Mouse (Mus musculus) CD4-positive, CD25-positive, alpha-beta regulatory T cell, adult 4 months (primary cell): ENCODE data around the gene Nf2. TPM values are rescaled to one million over a fixed set of nuclear protein-coding genes. Genes with fewer than 3 reads are reported as not detected.

Source experiments
- ATAC-seq: one replicate; pipeline ENCODE4 v1.8.0; 2017
- polyA plus RNA-seq, 2 experiments: library from polyadenylated mRNA; unstranded; fragments of 100-300 nt; shearing (Covaris generic); gene quantifications; one replicate each; pipeline ENCODE4 v1.2.1; 2017

Gene Nf2
- polyA plus RNA-seq, 2 experiments from 2014 or later: 19.2 to 24.2 TPM

DNA sequence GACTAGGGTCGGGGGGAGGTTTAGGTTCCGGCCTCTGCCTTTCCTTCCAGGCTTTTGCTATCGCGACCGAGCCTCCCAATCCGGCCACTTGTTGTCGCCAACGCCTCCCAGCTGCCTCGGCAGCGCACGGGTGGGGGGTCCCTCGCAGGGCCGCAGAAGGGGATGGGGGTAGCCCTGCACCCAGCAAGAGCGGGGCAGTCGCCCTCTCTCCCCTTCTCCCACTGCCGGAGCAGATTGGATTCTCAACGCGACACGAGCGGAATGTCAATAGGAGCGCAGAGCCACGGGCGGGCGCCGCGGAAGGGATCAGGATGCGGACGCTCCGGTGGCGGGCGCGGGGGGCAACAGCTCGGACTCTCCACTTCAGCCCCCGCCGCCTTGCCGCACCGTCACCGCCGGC, 103.4 kb downstream of the Nf2 start:
- no peak for ATAC-seq

DNA sequence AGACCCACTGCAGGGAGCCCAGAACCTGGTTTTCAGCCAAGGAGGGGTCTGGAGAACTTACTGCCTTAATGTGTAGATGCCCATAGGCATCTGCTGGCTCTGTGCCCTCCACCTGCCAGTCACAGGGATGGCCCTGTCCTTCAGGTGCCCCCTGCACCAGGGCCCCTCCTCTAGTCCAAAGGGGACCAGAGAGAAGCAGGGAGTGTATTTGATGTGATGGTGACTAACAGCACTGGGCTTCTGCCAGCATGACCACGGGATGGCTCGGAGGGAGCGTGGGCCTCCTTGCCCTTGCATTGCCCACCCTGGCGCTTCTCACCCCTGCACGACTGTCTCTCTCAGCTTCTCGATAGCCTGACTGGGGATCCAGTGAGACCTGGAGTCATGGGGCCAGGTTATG, 104.6 kb downstream of the Nf2 start:
- no peak for ATAC-seq

DNA sequence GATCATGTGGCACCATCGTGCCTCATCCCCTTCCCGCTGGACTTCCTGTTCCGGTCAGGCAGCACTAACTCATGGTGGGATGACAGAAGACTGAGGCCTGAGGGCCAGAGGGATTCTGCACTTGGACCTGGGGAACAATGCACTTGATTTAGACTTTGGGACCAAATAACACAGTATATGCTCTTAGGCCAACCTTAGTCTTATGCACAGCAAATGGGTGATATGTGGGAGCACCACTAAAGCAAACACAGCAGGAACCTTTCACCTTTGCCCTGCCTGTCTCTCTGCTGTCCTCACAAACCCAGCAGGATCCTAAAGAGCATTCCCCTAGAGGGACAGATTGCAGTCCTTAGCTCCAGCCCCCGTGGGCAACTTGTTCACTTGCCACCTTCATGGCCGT, 108.6 kb downstream of the Nf2 start:
- no peak for ATAC-seq

DNA sequence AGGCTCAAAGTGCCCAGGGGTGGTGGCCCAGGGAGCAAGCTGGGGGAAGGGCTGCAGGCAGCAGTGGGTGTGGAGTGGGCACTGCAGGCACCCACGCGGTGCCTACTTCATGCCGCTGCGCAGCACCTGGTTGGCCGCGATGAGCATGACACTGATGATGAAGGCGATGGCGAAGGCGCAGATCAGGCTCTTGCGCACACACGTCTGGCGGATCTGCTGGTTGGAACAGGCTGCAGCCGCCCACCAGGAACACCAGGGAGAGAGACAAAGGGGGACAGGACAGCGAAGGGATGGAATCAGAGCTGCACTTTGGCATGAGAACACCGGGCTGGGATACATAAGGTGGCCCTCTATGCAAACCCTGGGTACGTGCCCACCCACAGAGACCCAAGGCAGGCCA, 110.6 kb downstream of the Nf2 start:
- ATAC-seq: no peak

DNA sequence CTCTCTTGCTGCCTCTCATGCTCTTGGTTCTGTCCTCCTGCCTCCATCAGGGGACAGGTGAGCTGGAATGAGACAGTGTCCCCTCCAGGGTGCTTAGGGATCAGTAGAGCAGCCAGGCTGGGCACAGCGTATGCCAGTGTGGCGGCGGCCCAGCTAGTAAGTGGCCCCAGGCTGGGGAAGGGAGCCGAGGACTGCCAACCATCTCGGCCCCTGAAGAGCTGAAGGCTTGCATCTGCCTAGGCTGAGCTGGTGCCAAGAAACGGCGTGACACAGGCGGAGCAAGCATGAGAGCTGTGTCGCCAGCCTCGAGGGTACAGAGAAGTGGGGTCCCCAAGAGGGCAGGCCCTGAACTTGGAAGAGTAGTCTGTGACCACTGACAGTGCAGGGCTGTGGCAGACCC, 111.7 kb downstream of the Nf2 start:
- no peak for ATAC-seq

DNA sequence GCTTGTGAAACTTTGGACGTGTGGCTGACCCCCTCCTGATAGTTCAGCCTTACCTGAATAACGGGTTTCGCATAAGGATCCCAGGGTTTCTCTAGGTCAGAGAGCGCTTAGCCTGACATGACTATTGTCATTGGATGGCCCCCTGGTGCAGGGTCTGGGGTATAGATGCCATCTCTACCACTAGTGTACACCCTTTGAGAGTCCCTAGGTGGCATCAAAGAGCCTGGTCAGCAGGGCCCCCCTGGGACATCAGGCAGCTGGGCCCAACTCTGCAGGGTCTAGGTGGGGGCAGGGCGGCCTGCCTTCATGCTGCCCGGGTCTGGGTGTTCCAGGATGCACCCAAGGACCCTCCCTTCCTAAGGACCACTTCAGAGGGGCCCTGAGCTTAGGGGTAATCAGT, 113.0 kb downstream of the Nf2 start:
- ATAC-seq: no peak

DNA sequence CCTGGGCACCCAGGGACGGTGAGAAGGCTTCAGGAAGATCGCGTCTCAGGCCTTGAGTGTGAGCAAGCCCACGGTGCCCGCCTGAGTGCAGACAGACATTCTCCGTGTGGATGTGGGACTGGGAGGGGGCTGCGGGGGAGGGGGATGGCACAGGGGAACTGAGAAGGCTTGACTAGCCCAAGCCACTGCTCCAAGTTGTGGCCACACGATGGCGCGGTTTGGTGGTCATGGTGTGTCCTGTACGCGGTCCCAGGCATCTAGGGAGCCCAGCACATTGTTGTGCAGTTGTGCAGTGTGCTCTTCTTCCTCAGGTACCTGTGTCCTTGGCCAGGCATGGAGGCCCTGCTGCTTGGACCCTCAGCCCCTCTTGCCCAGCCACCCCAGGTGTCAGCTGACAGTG, 115.2 kb downstream of the Nf2 start:
- no peak for ATAC-seq

DNA sequence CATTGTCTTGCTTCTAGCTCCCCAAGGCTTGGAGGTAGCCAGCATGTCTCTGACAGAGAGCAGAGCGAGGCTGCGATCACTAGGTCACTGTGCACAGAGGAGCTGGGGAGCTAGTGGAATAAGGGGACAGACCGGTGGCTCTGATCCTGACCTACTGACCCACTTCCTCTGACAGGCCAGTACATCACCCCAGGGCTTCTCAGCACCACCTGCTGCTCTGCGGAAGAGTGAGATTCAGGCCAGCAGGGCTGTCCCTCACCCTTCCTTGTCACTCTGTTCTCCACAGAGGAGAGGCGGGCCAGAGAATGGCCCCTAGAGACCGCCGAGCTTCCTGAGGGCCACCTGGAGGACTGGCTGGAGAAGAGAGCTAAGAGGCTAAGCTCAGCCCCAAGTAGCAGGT, 117.6 kb downstream of the Nf2 start:
- no peak for ATAC-seq

DNA sequence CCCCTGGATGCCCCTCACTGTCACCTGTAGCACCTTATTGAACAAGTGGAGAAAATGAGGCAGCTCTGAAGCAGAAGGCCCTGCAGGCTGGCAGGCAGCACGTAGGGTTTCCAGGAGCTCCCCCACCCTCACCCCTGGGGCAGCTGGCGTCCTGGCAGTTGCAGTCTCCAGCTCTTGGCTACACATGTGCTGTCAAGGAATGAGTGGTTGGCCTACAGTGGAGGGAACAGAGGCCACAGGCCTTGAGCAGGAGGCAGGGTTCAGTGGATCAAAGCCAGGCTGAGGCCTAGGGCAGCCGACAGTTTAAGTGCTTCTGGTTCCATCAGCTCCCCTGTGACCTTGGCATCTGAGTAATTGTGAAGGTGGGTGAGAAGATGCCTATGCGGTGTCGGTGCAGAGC, 118.4 kb downstream of the Nf2 start:
- no peak for ATAC-seq

DNA sequence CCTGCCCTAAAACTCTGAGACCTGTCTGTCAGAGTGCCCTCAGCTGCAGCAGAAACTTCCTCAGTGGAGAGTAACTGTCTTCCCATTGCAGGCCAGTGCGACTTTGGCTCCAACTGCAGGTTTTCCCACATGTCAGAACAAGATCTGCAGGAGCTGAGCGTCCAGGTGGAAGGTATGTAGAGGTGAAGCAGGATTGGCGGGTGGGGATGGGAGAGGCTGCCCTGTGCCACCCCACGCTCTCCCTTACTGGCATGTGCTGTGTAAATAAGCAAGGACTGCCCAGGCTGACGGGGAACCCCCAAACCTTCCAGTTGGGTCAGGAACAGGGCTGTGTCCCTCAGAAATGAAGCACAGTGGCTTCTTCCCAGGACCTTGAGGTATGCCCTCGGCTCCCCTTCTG, 119.2 kb downstream of the Nf2 start:
- no peak for ATAC-seq

DNA sequence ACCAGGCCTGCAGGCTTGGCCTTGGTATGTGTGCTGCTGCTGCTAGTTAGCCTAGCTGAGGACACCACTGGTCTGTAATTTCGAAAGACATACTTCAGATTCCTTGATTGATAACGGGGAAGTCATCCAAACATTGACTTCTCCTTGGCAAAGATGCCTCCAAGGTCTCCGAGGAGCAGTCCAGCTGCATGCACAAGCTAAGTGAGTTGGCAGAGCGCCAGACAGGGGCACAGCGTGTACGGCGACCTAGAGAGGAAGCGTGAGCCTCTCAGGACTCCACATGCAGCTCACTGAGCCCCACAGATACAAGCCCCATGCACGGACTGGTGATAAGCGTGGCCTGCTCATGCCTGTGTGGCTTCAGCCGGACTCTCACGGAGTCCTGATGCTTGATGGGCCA, 119.7 kb downstream of the Nf2 start:
- no peak for ATAC-seq

DNA sequence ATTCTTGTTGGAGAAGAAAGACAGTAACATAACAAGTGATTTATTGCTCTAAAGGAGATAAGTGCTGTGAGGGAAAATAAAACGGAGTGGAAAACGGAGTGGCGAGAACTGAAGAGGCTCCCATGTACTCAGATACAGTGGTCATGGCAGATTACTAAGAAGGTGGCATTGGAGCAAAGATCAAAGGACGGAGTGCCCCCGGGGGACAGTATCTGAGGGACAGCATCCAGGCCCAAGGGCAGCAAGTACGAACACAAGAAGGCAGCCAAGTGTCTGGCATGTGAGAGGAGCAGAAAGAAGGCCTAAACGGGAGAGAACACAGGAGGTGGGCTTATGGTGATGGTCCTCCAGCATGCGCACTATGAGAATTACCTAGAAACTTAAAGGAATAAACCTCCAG, 127.6 kb downstream of the Nf2 start:
- ATAC-seq: no peak

DNA sequence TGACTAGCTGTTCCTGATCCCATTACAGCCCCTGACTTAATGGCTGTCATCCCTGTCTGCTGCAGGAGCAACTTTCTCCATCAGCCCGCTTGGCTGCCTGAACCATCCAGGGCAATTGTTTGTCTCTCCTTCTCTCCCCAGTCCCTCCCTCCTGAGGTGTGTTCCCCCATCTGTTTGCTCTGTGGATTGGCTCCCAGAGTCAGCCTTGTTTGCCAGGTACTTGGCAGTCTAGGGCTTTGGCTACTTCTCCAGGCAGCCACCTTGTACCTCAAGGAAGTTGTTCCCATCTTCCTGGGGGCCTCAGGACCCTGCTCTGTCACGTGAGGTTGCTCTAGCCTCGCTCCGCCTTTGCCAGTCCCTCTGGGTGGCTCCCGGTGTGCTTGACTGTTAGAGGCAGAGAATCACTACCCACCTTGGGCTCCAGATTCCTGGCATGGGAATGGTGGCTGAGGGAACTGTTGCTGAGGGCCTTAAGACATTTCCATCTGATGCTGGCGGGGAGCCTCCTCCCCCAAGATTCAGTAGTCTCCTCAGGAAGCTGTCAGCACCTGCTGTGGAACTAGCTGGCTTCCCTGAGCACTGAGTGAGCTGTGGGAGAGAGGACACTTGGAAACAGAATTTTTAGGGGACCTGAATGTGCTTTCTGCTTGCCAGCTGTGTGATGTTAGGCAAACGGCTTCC, 128.3 kb downstream of the Nf2 start:
- ATAC-seq: no peak

DNA sequence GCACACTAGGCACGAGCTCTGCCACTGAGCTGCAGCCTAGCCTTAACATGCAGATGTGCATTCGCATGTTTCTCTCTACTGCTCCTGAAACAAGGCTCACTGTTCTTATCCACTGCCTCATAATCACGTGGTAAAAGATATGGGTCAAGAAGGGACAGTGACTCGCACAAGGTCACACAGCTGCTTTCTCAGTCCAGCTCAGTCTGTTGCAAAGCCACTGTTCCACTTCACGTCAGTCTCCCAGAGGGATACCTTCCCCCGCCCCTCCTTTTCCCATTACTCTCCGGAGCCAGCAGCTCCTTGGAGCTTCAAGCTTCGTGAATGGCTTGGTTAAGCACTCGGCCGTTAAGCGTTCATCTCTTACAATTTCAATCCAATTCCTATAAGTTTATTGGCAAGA, 128.9 kb downstream of the Nf2 start:
- no peak for ATAC-seq

DNA sequence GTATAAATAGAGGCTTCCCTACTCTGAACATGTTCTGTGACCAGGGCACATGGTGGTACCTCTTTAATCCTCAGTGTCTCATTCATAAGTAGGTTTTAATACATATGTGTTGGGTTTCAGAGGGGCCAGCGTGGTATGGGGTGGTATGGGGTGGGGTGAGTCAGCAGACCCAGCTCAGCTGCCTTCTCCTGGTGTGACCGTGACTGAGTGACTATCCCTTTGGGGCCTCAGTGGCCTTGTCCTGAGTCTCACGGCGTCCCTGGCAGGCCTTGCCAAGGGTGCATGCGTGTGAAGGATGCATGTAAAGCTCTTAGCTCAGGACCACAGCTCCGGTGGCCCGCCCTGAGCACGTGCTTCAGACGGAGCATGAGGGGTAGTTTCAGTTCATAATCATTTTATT, 129.4 kb downstream of the Nf2 start:
- no peak for ATAC-seq

DNA sequence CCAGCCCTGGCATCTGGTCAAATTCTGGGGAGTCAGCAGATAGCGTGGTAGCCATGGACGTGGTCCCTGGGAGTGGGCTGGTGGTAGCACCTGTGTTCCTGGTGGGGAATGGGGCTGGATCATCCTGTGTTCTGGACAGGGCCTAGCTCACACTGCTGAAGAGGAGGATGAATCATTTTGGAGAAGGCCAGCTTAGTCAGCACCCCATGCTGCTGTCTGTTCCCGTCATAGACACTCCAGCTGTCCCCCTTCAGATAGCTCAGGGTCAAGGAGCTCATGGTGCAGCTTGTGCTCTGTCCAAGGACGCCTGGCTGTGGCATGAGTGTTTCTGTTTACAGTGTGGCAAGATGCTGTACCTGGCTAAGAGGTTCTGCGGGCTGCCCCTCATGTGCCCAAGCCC, 130.8 kb downstream of the Nf2 start:
- ATAC-seq: no peak

DNA sequence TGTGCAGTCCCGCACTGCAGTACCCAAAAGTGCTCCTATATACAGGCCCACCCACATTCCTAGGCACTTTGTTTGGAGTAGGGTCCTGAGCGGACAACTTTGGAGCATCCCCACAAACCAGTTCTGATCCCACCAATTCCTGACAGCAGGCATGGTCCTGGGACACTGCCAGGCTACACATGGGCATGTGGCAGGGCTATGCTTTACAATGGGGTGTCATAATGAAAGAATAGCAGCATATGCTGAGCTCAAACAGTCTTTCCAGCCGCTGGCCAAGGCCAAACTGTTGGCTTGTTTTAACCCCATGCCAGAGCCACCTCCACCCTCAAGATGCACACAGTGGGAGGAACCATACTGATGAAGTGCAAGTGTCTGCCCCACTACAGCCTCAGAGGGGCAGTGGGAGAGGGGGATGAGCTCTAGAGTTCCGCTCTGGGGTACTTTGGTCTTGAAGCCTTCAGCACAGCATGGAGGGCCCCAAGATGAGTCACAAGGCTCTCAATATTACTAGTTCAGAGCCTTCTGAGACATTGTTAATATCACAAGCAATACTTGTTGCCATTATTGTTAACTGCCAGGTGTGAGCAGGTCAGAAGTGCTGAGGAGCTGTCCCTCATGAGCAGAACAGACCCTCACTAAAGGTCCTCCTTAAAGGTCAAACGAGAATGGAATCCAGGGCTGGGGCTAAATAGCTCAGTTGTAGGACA, 132.7 kb downstream of the Nf2 start:
- ATAC-seq: no peak

Other genes with a start within 250 kb of the Nf2 start
- not detected for gene Gm11032, start 229.5 kb downstream of the Nf2 start, polyA plus RNA-seq
- 10 to 100 TPM; 30.6 to 51.0 TPM for gene Ascc2, start 211.8 kb downstream of the Nf2 start, polyA plus RNA-seq
- gene Uqcr10, start 145.2 kb downstream of the Nf2 start, polyA plus RNA-seq: 100 to 1,000 TPM; 400 to 440 TPM
- 100 to 1,000 TPM; 133 to 152 TPM for gene Zmat5, start 144.9 kb downstream of the Nf2 start, polyA plus RNA-seq
- gene Cabp7, start 102.8 kb downstream of the Nf2 start, polyA plus RNA-seq: under 1 TPM in 1 of 2 experiments, not detected in 1; 0.24 TPM
- gene Nipsnap1, start 24.4 kb upstream of the Nf2 start, polyA plus RNA-seq: 10 to 100 TPM; 50.0 to 62.7 TPM
- 10 to 100 TPM; 38.7 to 48.5 TPM for gene Thoc5, start 45.8 kb upstream of the Nf2 start, polyA plus RNA-seq
- gene Nefh, start 98.5 kb upstream of the Nf2 start, polyA plus RNA-seq: 1 to 10 TPM; 6.6 to 6.9 TPM
- gene Ap1b1, start 137.3 kb upstream of the Nf2 start, polyA plus RNA-seq: 10 to 100 TPM; 43.6 to 77.5 TPM
- not detected for gene Rasl10a, start 208.6 kb upstream of the Nf2 start, polyA plus RNA-seq
- gene Gas2l1, start 215.8 kb upstream of the Nf2 start, polyA plus RNA-seq: under 1 TPM; 0.35 to 0.71 TPM
- 1 to 10 TPM; 2.7 to 3.7 TPM for gene Rhbdd3, start 249.4 kb upstream of the Nf2 start, polyA plus RNA-seq
- 100 to 1,000 TPM; 160 to 163 TPM for gene Ewsr1, start 249.7 kb upstream of the Nf2 start, polyA plus RNA-seq